Mouse (Mus musculus): ENCODE measurements around the gene Atp2a2. TPM values are rescaled to one million over a fixed set of nuclear protein-coding genes. Genes with fewer than 3 reads are reported as not detected.

Atp2a2 gene
- polyA plus RNA-seq, 1 experiment: 94.2 TPM

DNA sequence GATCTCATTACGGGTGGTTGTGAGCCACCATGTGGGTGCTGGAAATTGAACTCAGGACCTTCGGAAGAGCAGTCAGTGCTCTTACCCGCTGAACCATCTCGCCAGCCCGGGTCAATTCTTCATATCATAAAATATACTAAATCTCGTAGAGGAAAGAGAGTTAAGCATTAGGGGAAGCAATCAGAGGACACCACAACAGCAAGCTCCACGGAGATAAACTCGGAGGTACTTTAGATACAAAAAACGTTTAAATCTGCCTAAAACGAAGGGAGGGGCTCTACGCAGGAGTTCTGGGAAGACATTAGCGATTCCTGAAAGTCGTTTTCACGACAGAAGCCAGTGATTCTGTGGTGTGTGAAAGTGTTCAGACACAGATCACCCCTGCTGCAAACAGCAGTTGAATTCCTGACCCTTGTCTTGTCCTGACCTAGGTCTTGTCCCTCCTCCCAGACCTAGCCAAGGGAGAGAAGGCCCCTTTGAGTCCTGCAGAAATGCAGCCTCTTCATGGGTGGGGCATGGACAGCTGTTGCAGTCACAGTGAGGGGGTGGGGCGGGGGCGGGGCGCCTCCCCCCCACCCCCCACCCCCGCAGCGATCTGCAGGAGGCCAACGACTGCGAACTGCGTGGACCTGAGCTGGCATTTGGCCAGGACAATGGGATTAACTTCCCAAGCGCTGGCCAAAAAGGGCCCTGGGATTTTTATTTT lies 11.5 kb upstream of the Atp2a2 start:
- TF ChIP-seq CTCF (conservative IDR thresholded peaks at IDR 0.05; ENCODE audit: insufficient read depth, insufficient read length, low read depth, low read length): no peak
- TF ChIP-seq POLR2A (IDR thresholded peaks at IDR 0.05; ENCODE audit: low read depth, low read length): no peak
- 51% methylated on average over 22 of the region's 23 CpGs for WGBS

GRCm38 (mm10) chr5:122512011-122512410 lies 10.0 kb upstream of the Atp2a2 start:
- WGBS: 49% methylated on average over 6 of the region's 6 CpGs
- TF ChIP-seq CTCF (conservative IDR thresholded peaks at IDR 0.05; ENCODE audit: insufficient read depth, insufficient read length, low read depth, low read length) (no peak), POLR2A (IDR thresholded peaks at IDR 0.05; ENCODE audit: low read depth, low read length) (no peak)
- Histone ChIP-seq H3K36me3 (ENCODE audit: control insufficient read depth, insufficient read depth, low read length) (no peaks in the 10 kb centered on the region), H3K27me3 (replicated peaks; ENCODE audit: control insufficient read depth, insufficient read depth, low read length) (no peaks in the 10 kb centered on the region), H3K27ac (ENCODE audit: insufficient read depth, low read depth, low read length) (no peak overlapping the region), H3K4me1 (ENCODE audit: control insufficient read depth, insufficient read depth, low read length) (peaks cover 17% of the 10 kb centered on the region), H3K4me3 (ENCODE audit: insufficient read depth, low read depth, low read length) (no peak overlapping the region)
- peak; percentile 84 for DNase-seq

More for the DNA sequence above, 11.5 kb upstream of the Atp2a2 start:
- Histone ChIP-seq H3K4me3 (ENCODE audit: insufficient read depth, low read depth, low read length) (no peak overlapping the region), H3K27me3 (replicated peaks; ENCODE audit: control insufficient read depth, insufficient read depth, low read length) (no peaks in the 10 kb centered on the region), H3K27ac (ENCODE audit: insufficient read depth, low read depth, low read length) (no peak overlapping the region; the same call in 1 of the 2 replicates), H3K4me1 (ENCODE audit: control insufficient read depth, insufficient read depth, low read length) (peaks cover 17% of the 10 kb centered on the region), H3K36me3 (ENCODE audit: control insufficient read depth, insufficient read depth, low read length) (no peaks in the 10 kb centered on the region)
- peak; percentile 63 for DNase-seq

- Histone ChIP-seq H3K27me3 (replicated peaks; ENCODE audit: control insufficient read depth, insufficient read depth, low read length) (no peaks in the 10 kb centered on the region), H3K4me1 (ENCODE audit: control insufficient read depth, insufficient read depth, low read length) (peaks cover 17% of the 10 kb centered on the region), H3K36me3 (ENCODE audit: control insufficient read depth, insufficient read depth, low read length) (no peaks in the 10 kb centered on the region), H3K27ac (ENCODE audit: insufficient read depth, low read depth, low read length) (no peak overlapping the region), H3K4me3 (ENCODE audit: insufficient read depth, low read depth, low read length) (no peak overlapping the region)
- 59% methylated on average over 9 of the region's 9 CpGs for WGBS
- TF ChIP-seq CTCF (conservative IDR thresholded peaks at IDR 0.05; ENCODE audit: insufficient read depth, insufficient read length, low read depth, low read length) (no peak), POLR2A (IDR thresholded peaks at IDR 0.05; ENCODE audit: low read depth, low read length) (no peak)
- no peak for DNase-seq
These were observed 9.4 kb upstream of the Atp2a2 start for GRCm38 (mm10) chr5:122511405-122511804.

- WGBS: 51% methylated on average over 17 of the region's 17 CpGs
- Histone ChIP-seq H3K4me3 (ENCODE audit: insufficient read depth, low read depth, low read length) (no peak overlapping the region), H3K4me1 (ENCODE audit: control insufficient read depth, insufficient read depth, low read length) (peaks cover 17% of the 10 kb centered on the region), H3K27ac (ENCODE audit: insufficient read depth, low read depth, low read length) (no peak overlapping the region), H3K27me3 (replicated peaks; ENCODE audit: control insufficient read depth, insufficient read depth, low read length) (no peaks in the 10 kb centered on the region), H3K36me3 (ENCODE audit: control insufficient read depth, insufficient read depth, low read length) (no peaks in the 10 kb centered on the region)
- DNase-seq: no peak
- TF ChIP-seq CTCF (conservative IDR thresholded peaks at IDR 0.05; ENCODE audit: insufficient read depth, insufficient read length, low read depth, low read length): no peak
- no peak for TF ChIP-seq POLR2A (IDR thresholded peaks at IDR 0.05; ENCODE audit: low read depth, low read length)
These were observed 8.7 kb upstream of the Atp2a2 start for GRCm38 (mm10) chr5:122510651-122511157.

DNA sequence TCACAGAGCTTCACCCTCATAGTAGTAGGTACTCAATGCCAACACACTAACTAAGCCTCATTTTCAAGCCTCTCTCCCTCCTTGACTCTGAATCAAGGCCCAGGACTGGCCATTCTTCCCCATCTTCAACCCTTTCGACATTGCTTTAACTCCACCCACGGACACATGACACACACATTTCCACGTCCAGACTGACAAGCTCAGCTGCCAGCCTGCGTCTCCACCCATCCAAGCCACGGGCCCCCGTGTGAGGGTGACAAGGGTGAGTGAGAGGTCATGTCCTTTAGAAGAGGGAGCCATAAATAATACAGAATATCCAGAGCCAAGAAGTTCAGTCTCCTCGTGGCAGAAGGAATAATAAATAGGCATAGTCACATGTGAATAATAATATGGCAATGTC lies 7.6 kb upstream of the Atp2a2 start:
- DNase-seq: no peak
- TF ChIP-seq CTCF (conservative IDR thresholded peaks at IDR 0.05; ENCODE audit: insufficient read depth, insufficient read length, low read depth, low read length): no peak
- TF ChIP-seq POLR2A (IDR thresholded peaks at IDR 0.05; ENCODE audit: low read depth, low read length): no peak
- 29% methylated on average over 7 of the region's 7 CpGs for WGBS
- Histone ChIP-seq H3K4me3 (ENCODE audit: insufficient read depth, low read depth, low read length) (no peak overlapping the region), H3K36me3 (ENCODE audit: control insufficient read depth, insufficient read depth, low read length) (no peaks in the 10 kb centered on the region), H3K4me1 (ENCODE audit: control insufficient read depth, insufficient read depth, low read length) (peaks cover 17% of the 10 kb centered on the region), H3K27ac (ENCODE audit: insufficient read depth, low read depth, low read length) (no peak overlapping the region), H3K27me3 (replicated peaks; ENCODE audit: control insufficient read depth, insufficient read depth, low read length) (no peaks in the 10 kb centered on the region)

- TF ChIP-seq POLR2A (IDR thresholded peaks at IDR 0.05; ENCODE audit: low read depth, low read length): no peak
- no peak for TF ChIP-seq CTCF (conservative IDR thresholded peaks at IDR 0.05; ENCODE audit: insufficient read depth, insufficient read length, low read depth, low read length)
- no peak overlapping the region for H3K27ac ChIP-seq (ENCODE audit: insufficient read depth, low read depth, low read length)
These were observed 6.9 kb upstream of the Atp2a2 start for GRCm38 (mm10) chr5:122508861-122509306.

DNA sequence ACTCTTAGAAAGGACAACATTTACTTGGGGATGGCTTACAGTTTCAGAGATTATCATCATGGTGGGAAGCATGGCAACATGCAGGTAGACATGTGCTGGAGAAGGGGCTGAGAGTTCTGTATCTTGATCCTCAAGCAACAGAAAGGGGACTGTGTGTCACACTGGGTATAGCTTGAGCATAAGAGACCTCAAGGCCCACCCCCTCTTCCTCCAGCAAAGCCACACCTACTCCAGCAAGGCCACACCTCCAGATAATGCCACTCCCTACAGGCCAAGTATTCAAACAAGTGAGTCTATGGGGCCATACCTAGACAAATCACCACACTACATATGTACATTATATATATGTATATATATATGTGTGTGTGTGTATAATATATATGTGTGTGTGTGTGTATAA lies 5.4 kb upstream of the Atp2a2 start:
- TF ChIP-seq CTCF (conservative IDR thresholded peaks at IDR 0.05; ENCODE audit: insufficient read depth, insufficient read length, low read depth, low read length) (no peak), POLR2A (IDR thresholded peaks at IDR 0.05; ENCODE audit: low read depth, low read length) (no peak)
- DNase-seq: no peak
- Histone ChIP-seq H3K27me3 (replicated peaks; ENCODE audit: control insufficient read depth, insufficient read depth, low read length) (no peaks in the 10 kb centered on the region), H3K4me3 (ENCODE audit: insufficient read depth, low read depth, low read length) (no peak overlapping the region), H3K36me3 (ENCODE audit: control insufficient read depth, insufficient read depth, low read length) (no peaks in the 10 kb centered on the region), H3K4me1 (ENCODE audit: control insufficient read depth, insufficient read depth, low read length) (peaks cover 13% of the 10 kb centered on the region; the same call in 1 of the 2 replicates), H3K27ac (ENCODE audit: insufficient read depth, low read depth, low read length) (no peak overlapping the region)

More at GRCm38 (mm10) chr5:122508861-122509306, 6.9 kb upstream of the Atp2a2 start:
- Histone ChIP-seq H3K4me1 (ENCODE audit: control insufficient read depth, insufficient read depth, low read length) (peaks cover 10% of the 10 kb centered on the region), H3K27me3 (replicated peaks; ENCODE audit: control insufficient read depth, insufficient read depth, low read length) (no peaks in the 10 kb centered on the region), H3K4me3 (ENCODE audit: insufficient read depth, low read depth, low read length) (no peak overlapping the region), H3K36me3 (ENCODE audit: control insufficient read depth, insufficient read depth, low read length) (no peaks in the 10 kb centered on the region)
- no peak for DNase-seq
- WGBS: 75% methylated on average over 11 of the region's 11 CpGs

All from kidney, adult 2 months (tissue).